Mouse (Mus musculus) lung, postnatal 0 days (tissue): ENCODE measurements at regions not wholly inside any gene's neighbourhood (a gene's known extent, or its start where the extent isn't known, plus 50 kb on each side); places are given as distances from the start of the nearest gene placed in this dataset.

ENCODE experiments used
- CTCF ChIP-seq: IDR thresholded peaks from 2 replicates; pipeline ENCODE4 v1.5.1; 2016; ENCODE audit warnings: antibody characterized with exemption, mild to moderate bottlenecking
- EP300 ChIP-seq: IDR thresholded peaks from 2 replicates; pipeline ENCODE4 v1.6.1; 2016; ENCODE audit warnings: antibody characterized with exemption, mild to moderate bottlenecking, control low read depth

GRCm38 (mm10) chr2:108156189-108156588 lies 865.8 kb downstream of the Kcna4 start:
- TF ChIP-seq CTCF: no peak
- no peak for TF ChIP-seq EP300
